Mouse (Mus musculus) WW6 (cell line): ENCODE data around the gene Tex46.

Source experiments
- DNase-seq: peaks from one replicate; pipeline ENCODE4 v3.0.0-alpha.2; 2013; ENCODE audit warnings: low read depth, low spot score

Tex46 gene

GRCm38 (mm10) chr4:136631237-136631994 is 21.2 kb downstream of the Tex46 start:
- DNase-seq = no peak

GRCm38 (mm10) chr4:136635995-136636394 is 25.8 kb downstream of the Tex46 start:
- no peak for DNase-seq

- no peak for DNase-seq
These were observed 26.3 kb downstream of the Tex46 start for GRCm38 (mm10) chr4:136636511-136636910.

- DNase-seq = no peak
These were observed 26.8 kb downstream of the Tex46 start for GRCm38 (mm10) chr4:136636983-136637562.

GRCm38 (mm10) chr4:136637563-136638229 is 27.5 kb downstream of the Tex46 start:
- no peak for DNase-seq

GRCm38 (mm10) chr4:136638230-136638750 is 28.1 kb downstream of the Tex46 start:
- no peak for DNase-seq

GRCm38 (mm10) chr4:136638890-136639289 is 28.7 kb downstream of the Tex46 start:
- no peak for DNase-seq

- no peak for DNase-seq
These were observed 38.8 kb downstream of the Tex46 start for GRCm38 (mm10) chr4:136648922-136649479.

- DNase-seq = no peak
These were observed 39.4 kb downstream of the Tex46 start for GRCm38 (mm10) chr4:136649480-136650196.

GRCm38 (mm10) chr4:136650261-136650660 is 40.0 kb downstream of the Tex46 start:
- no peak for DNase-seq

- DNase-seq = no peak
These were observed 41.1 kb downstream of the Tex46 start for GRCm38 (mm10) chr4:136651357-136651811.

GRCm38 (mm10) chr4:136651882-136652527 is 41.8 kb downstream of the Tex46 start:
- DNase-seq = no peak

- no peak for DNase-seq
These were observed 42.3 kb downstream of the Tex46 start for GRCm38 (mm10) chr4:136652528-136652910.

GRCm38 (mm10) chr4:136653019-136653418 is 42.8 kb downstream of the Tex46 start:
- no peak for DNase-seq

GRCm38 (mm10) chr4:136653692-136654234 is 43.5 kb downstream of the Tex46 start:
- no peak for DNase-seq

- DNase-seq = no peak
These were observed 47.7 kb downstream of the Tex46 start for GRCm38 (mm10) chr4:136657914-136658313.
